Comparison of ENCODE assay signal across 17 mouse cellular contexts in genomic region chr8:116383036-116383435, GRCm38 (mm10).
DNase-seq lines count a peak whose midpoint lies in the region; ATAC-seq and TF ChIP-seq lines count a peak whose summit lies in the region.
"Had no signal": no experiment of that assay in that cellular context is flagged by ENCODE, and none has a peak within 500 bp of the region (broad histone marks: within the 10 kb centered on the region; RNA-seq: fewer than 3 reads in every experiment).

No protein-coding gene starts in this region.

- ATAC-seq in erythroblast, adult 5-6 weeks (replicated peaks; ENCODE audit: low FRiP score, poor library complexity, severe bottlenecking), result no peak
- ATAC-seq: midbrain, embryonic 15.5 days had no signal

- H3K27ac ChIP-seq in heart, adult 2 months, result no peak overlapping the region
- H3K27ac ChIP-seq: hindbrain, embryonic 10.5 days; intestine, embryonic 15.5 days; kidney, postnatal 0 days; macrophage; midbrain, embryonic 15.5 days had no signal

- intact Hi-C loops in heart, adult 2 months (cut with DNase I), result no loop called here
- intact Hi-C loops in gastrocnemius, postnatal 14 days (cut with DNase I; ENCODE audit: low total_unique reads), result no loop called here

- no peak for TF ChIP-seq EP300 in heart, adult 2 months (IDR thresholded peaks at IDR 0.05; ENCODE audit: insufficient read depth, low read depth, low read length)

- no peaks in the 10 kb centered on the region for H3K79me2 ChIP-seq in heart, adult 2 months (replicated peaks; ENCODE audit: control insufficient read depth, insufficient read depth, low read length)

- no peak overlapping the region for H3K9ac ChIP-seq in heart, adult 2 months (ENCODE audit: low read depth, low read length)
- H3K9ac ChIP-seq: intestine, embryonic 15.5 days; midbrain, embryonic 15.5 days had no signal

- no peaks in the 10 kb centered on the region for H3K36me3 ChIP-seq in heart, adult 2 months (ENCODE audit: control insufficient read depth, insufficient read depth, low read length)
- H3K36me3 ChIP-seq: hindbrain, embryonic 10.5 days; intestine, embryonic 15.5 days; midbrain, embryonic 15.5 days had no signal

- DNase-seq in heart, adult 2 months, result peak; percentile 41 to 60
- DNase-seq in heart, postnatal 4 days, result no peak
- DNase-seq in testis, postnatal 14 days (ENCODE audit: low spot score), result peak; percentile 69
- DNase-seq in testis, postnatal 10 days (ENCODE audit: low spot score), result no peak
- DNase-seq in gastrocnemius, postnatal 14 days, result peak; percentile 57
- no peak for DNase-seq in spleen, adult 12 weeks (ENCODE audit: low spot score)
- DNase-seq in layer of hippocampus, adult 18-20 months (ENCODE audit: low spot score in 2 of 2), result no peak
- DNase-seq: cerebellum, adult 2 months; layer of hippocampus, adult 9-11 months; liver; thymus, adult 18-20 months had no signal

- TF ChIP-seq CTCF in heart, adult 2 months (IDR thresholded peaks at IDR 0.05), result no peak

- no peaks in the 10 kb centered on the region for H3K27me3 ChIP-seq in heart, adult 2 months (ENCODE audit: control insufficient read depth, insufficient read depth, low read length)
- H3K27me3 ChIP-seq: intestine, embryonic 15.5 days; midbrain, embryonic 15.5 days had no signal

- TF ChIP-seq POLR2A in heart, adult 2 months (IDR thresholded peaks at IDR 0.05; ENCODE audit: insufficient read depth, low read depth, low read length), result no peak

- H3K4me1 ChIP-seq in heart, adult 2 months (ENCODE audit: control insufficient read depth, insufficient read depth, low read length), result no peaks in the 10 kb centered on the region

- H3K4me3 ChIP-seq in heart, adult 2 months, result no peak overlapping the region
- H3K4me3 ChIP-seq: hindbrain, embryonic 10.5 days; intestine, embryonic 15.5 days; midbrain, embryonic 15.5 days had no signal

- WGBS in heart, adult 2 months, result 54% methylated on average over 8 of the region's 8 CpGs

Comparison
In these comparisons a context has a peak if more than half of its experiments do, and no peak if none do; other contexts are left out.
1. DNase-seq: peak in heart, adult 2 months (2 of 2), testis, postnatal 14 days (single experiment) and gastrocnemius, postnatal 14 days (single experiment); none in heart, postnatal 4 days (single experiment), testis, postnatal 10 days (single experiment), spleen, adult 12 weeks (single experiment) and layer of hippocampus, adult 18-20 months (0 of 2).